Mouse (Mus musculus) G1E (cell line): ENCODE measurements around the gene Tmem132c.

Experiments used
- CTCF ChIP-seq: IDR thresholded peaks from 2 replicates; pipeline ENCODE4 v1.5.1; 2012; ENCODE audit warnings: low read depth, low read length, inconsistent platforms, mixed read lengths
- GATA1 ChIP-seq: IDR thresholded peaks from 2 replicates; pipeline ENCODE4 v1.6.1; 2012; ENCODE audit warnings: borderline replicate concordance, low read length, inconsistent platforms, mixed read lengths
- POLR2AphosphoS5 ChIP-seq: IDR thresholded peaks from 2 replicates; pipeline ENCODE4 v1.6.1; 2012; ENCODE audit warnings: low read depth, low read length, inconsistent platforms; ENCODE audit not compliant: insufficient replicate concordance

GRCm38 (mm10) chr5:127481416-127481815 lies 239.8 kb downstream of the Tmem132c start:
- TF ChIP-seq CTCF (no peak), GATA1 (no peak), POLR2AphosphoS5 (no peak)
